ENCODE assay signal across 9 mouse cellular contexts in genomic region chr8:120439309-120439708, GRCm38 (mm10).
DNase-seq lines count a peak whose midpoint lies in the region; ATAC-seq lines count a peak whose summit lies in the region.
"Had no signal": no experiment of that assay in that cellular context is flagged by ENCODE, and none has a peak within 500 bp of the region (broad histone marks: within the 10 kb centered on the region; RNA-seq: fewer than 3 reads in every experiment).

No protein-coding gene starts in this region.

- no peak for DNase-seq in kidney, adult 9 months
- peak; percentile 59 for DNase-seq in embryonic facial prominence, embryonic 10.5 days (ENCODE audit: low spot score)
- peak; percentile 56 to 72 for DNase-seq in layer of hippocampus, adult 18-20 months (ENCODE audit: low spot score in 2 of 2)
- no peak for DNase-seq in natural killer cell, adult 2 months (ENCODE audit: low spot score in 2 of 2)
- DNase-seq in liver = no peak
- DNase-seq: gastrocnemius, postnatal 25 days had no signal

- H3K9ac ChIP-seq in kidney, embryonic 15.5 days = no peak overlapping the region
- H3K9ac ChIP-seq in neural tube, embryonic 14.5 days (replicated peaks; ENCODE audit: low read depth, low read length) = 0 out of 2 replicates have a peak overlapping the region, but pooled peaks have one; percentile 7

- H3K27me3 ChIP-seq in kidney, embryonic 15.5 days = peaks cover 12% of the 10 kb centered on the region; the same call in 1 of the 2 replicates
- peaks cover 83% of the 10 kb centered on the region for H3K27me3 ChIP-seq in embryonic facial prominence, embryonic 10.5 days (replicated peaks; ENCODE audit: low read depth, poor library complexity, severe bottlenecking)
- H3K27me3 ChIP-seq in neural tube, embryonic 14.5 days (ENCODE audit: control insufficient read depth, insufficient read depth, low read length) = no peaks in the 10 kb centered on the region

- WGBS in kidney, embryonic 15.5 days = 13% methylated on average over 19 of the region's 19 CpGs
- 5% methylated on average over 19 of the region's 19 CpGs for WGBS in embryonic facial prominence, embryonic 10.5 days
- 4% methylated on average over 19 of the region's 19 CpGs for WGBS in neural tube, embryonic 14.5 days

- peaks cover 74% of the 10 kb centered on the region for H3K4me1 ChIP-seq in kidney, embryonic 15.5 days
- peaks cover 86% of the 10 kb centered on the region for H3K4me1 ChIP-seq in embryonic facial prominence, embryonic 10.5 days
- H3K4me1 ChIP-seq in neural tube, embryonic 14.5 days (ENCODE audit: control insufficient read depth, insufficient read depth, low read length) = peaks cover 51% of the 10 kb centered on the region

- H3K27ac ChIP-seq in kidney, embryonic 15.5 days = peak overlapping the region; percentile 3; the same call in 1 of the 2 replicates
- H3K27ac ChIP-seq in embryonic facial prominence, embryonic 10.5 days (replicated peaks) = peak overlapping the region; percentile 2; the same call in 1 of the 2 replicates
- peak overlapping the region; percentile 73 for H3K27ac ChIP-seq in neural tube, embryonic 14.5 days (ENCODE audit: low read depth, low read length)

- no peak overlapping the region for H3K4me3 ChIP-seq in kidney, embryonic 15.5 days (replicated peaks)
- peak overlapping the region; percentile 35 for H3K4me3 ChIP-seq in embryonic facial prominence, embryonic 10.5 days
- no peak overlapping the region for H3K4me3 ChIP-seq in neural tube, embryonic 14.5 days (ENCODE audit: low read depth, low read length)

- H3K9me3 ChIP-seq in kidney, embryonic 15.5 days (replicated peaks) = no peaks in the 10 kb centered on the region
- no peaks in the 10 kb centered on the region for H3K9me3 ChIP-seq in embryonic facial prominence, embryonic 10.5 days
- no peaks in the 10 kb centered on the region for H3K9me3 ChIP-seq in neural tube, embryonic 14.5 days (ENCODE audit: control insufficient read depth, low read length)

- ATAC-seq in kidney, embryonic 15.5 days (replicated peaks; ENCODE audit: low FRiP score) = no peak
- peak; percentile 74 for ATAC-seq in neural tube, embryonic 14.5 days (ENCODE audit: low read depth)
- ATAC-seq in erythroblast, adult 5-6 weeks (replicated peaks; ENCODE audit: low FRiP score, poor library complexity, severe bottlenecking) = no peak

- H3K4me2 ChIP-seq in kidney, embryonic 15.5 days = peak overlapping the region; percentile 22; the same call in 1 of the 2 replicates
- 0 out of 2 replicates have a peak overlapping the region, but pooled peaks have one; percentile 4 for H3K4me2 ChIP-seq in neural tube, embryonic 14.5 days (ENCODE audit: low read depth, low read length)

- H3K36me3 ChIP-seq in kidney, embryonic 15.5 days = no peaks in the 10 kb centered on the region
- H3K36me3 ChIP-seq in embryonic facial prominence, embryonic 10.5 days (replicated peaks) = no peaks in the 10 kb centered on the region
- H3K36me3 ChIP-seq in neural tube, embryonic 14.5 days (ENCODE audit: control insufficient read depth, insufficient read depth, low read length) = no peaks in the 10 kb centered on the region

Comparison
In these comparisons a context has a peak if more than half of its experiments do, and no peak if none do; other contexts are left out.
1. H3K27ac ChIP-seq: peak in every context shown above with its lines; median percentile 73 in neural tube, embryonic 14.5 days; 3 in kidney, embryonic 15.5 days; 2 in embryonic facial prominence, embryonic 10.5 days.
2. DNase-seq: peak in embryonic facial prominence, embryonic 10.5 days (single experiment) and layer of hippocampus, adult 18-20 months (2 of 2); none in kidney, adult 9 months (single experiment), natural killer cell, adult 2 months (0 of 2) and liver (single experiment).